Mouse (Mus musculus): ENCODE measurements around the gene Fosb.

The Fosb gene

DNA sequence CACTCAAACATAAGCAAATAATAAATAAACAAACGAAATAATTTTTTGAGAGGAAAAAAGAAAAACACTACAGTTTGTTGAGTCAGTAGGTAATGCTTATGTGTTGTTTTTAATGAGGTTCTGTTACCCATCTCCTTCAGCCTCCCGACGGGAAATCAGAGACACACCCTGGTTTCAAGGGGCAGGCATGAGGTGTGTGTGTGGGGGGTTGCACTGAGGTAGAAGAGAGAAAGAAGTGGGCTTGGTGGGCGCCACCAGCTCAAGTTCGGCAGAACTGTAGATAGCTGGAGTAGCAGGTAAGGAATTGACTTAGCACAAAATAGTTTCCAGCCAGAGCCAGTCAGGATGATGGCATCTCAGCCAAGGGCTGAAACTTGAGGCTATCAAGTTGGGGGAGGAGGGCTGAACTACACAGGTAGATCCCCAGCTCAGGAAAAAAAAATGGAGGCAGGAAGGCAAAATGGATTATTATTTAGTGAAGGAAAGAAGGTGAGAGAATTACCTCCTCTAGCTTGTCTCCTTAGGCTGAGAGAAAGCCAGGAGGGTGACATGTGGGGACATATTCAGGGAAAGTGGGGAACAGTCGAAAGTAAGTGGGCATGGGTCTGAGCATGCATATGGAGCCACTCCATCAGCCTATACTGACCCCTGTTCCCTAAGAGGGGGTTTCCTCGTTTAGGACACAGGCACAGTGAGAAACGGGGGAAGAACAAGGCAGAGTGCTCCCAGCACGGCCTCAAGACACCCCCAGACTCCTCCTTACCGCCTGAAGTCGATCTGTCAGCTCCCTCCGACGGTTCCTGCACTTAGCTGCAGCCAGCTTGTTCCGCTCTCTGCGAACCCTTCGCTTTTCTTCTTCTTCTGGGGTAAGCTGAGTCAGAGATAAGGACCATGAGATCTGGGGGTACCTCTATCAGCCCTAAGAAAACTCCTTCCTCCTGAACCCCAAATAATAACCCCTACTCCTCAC, 3.8 kb downstream of the Fosb start:
- DNase-seq: no peak

DNA sequence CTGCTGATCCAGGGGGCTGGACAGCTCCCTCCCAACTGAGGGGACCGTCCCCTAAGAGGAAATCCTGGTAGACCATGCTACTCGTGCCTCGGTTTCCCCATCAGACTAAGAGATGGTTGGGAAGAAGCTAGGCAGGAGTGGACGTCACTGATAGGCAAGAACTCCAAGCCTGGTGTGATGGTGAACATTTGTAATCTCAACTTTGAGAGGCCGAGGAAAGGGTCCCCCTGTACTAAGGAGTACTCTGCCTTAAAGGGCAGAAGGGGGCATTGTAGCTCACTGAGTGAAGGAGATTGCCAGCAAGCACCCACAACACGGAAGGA, 4.5 kb downstream of the Fosb start:
- no peak for DNase-seq

DNA sequence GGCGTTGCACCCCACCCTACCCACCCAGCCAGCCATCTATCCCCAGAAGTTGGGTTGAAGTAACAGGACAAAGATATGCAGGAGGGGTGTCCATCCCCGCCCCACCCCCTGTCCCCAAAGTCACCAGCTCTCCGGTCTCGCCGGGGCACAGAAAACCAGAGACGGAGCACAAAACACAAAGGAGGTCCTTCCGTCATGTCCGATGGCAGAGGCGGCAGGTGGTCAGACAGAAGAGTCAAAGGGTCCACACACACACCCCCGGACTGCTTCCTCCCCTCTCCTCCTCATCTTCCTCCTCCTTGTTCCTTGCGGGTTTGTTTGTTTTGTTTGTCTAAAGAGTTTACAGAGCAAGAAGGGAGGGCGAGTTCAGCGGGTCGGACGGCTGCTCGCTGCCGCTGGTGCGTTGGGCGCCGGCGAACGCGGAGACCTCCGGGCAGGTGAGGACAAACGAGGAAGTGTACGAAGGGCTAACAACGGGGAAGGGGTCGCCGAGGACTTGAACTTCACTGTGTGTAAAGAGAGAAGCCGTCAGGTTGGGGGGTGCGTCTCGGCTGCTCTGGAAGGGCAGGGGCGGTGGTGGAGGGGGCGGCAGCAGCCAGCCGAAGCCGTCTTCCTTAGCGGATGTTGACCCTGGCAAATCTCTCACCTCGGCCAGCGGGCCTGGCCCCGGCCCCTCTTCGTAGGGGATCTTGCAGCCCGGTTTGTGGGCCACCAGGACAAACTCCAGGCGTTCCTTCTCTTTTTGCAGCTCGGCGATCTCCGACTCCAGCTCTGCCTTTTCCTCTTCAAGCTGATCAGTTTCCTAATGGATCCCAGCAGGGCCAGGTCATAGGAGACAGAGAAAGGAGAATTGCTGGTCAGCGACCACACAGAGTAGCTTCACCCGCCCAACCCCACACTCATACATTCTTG, 5.1 kb downstream of the Fosb start:
- DNase-seq: no peak

DNA sequence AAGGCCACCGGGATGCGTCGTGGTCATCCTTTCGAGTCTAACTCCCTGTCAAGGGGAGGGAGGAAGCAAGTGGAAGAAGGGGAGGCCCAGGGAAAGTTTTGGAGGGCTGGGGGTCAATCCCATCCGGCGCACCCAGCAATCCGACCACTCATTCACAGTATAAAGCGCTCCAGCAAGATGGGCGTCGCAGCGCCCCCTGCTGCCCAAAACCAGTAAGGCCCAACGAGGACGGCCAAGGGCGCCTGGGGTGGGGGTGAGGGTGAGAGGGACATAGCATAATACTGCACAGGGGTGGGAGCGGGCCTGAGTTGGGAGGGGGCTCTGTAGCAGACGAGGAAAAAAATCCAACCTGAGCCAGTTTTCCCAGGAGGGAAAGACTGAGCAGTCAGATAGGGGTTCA, 6.1 kb downstream of the Fosb start:
- peak; percentile 77 for DNase-seq

DNA sequence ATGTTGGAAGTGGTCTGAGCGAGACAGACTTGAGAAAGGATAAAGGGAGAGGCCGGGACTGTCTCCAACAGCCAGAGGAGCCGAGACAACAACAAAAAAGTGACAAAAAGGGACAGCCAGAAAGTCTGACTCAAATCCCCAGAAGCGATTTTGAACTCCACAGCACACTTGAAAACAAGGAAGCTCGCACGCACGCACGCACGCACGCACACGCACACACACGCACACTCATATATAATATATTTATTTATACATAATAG, 6.9 kb downstream of the Fosb start:
- DNase-seq: no peak

DNA sequence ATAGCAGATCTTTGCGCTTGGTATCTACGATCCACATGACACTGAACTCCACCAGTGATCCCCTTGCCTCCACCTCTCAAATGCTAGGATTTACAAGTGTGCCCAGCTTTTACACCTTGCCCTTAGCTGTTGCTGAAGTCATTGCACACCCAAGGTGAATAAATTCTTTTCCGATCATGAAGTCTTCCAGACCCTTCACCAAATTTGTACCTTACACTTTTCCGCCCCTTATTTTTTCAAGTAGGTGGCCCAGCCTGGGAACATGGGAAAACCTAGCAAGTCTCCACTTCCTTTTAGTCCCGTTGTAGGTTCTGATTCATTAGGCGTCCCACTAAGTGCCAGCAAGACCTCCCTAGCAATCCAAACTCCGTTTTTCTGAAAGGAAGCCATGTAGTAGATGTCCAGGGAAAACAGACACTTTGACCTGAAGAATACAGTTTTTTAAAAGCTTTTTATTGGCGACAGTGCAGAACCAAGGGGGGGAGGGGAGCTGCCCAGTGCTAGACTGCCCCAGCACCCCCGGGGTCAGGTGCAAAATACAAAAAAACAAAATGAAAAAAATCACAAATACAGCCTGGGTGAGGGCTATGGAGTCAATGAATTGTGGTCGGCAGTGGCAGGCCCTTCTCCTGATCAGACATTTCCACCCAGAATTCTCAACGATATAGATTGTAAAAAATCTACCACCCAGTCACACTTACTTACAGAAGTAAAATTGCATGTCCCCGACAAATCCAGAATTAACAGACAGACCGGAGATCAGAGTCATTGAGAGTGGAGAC, 7.4 kb downstream of the Fosb start:
- DNase-seq: no peak

- DNase-seq: no peak
Observed at GRCm38 (mm10) chr7:19301461-19302263, 8.2 kb downstream of the Fosb start.

DNA sequence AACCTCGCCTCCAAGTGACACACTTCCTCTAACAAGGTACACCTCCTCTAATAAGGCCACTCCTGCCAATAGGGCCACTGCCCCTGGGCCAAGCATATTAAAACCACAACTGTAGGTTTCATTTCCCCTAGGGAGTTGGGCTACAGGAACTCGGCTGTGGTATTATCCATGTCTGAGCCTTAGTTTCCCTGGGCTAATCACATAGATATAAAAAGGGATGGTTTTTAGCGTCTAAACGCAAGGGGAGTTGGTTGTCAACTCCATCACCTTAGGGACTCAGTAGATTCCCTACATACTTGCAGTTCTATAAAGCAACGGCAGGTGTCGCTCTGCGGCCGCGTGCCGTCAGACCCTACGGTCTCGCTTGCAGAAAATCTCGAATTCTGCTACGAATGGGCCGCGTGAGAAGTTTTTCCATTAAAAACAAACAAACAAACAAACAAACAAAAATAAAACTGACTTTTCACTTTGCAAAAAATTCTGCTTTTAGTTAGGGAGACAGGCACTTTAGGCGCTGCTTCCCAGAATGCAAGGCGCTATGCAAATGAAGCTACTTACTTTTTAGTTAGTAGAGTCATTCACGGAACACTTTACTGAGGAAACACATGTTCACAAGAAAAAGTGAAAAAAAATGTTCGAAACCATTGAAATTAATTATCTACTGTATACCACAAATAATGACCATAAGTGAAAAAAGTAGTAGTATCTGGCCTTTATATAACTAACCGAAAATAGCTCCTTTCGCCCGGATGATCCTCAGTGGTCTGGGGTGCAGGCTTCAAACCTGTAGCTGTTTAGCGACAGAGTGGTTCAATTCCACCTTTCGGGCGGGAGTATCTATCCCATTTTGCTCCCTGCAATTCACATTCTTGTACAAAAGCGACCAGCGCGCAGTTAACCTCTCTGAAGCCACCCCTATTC, 9.1 kb downstream of the Fosb start:
- DNase-seq: peak; percentile 86

DNA sequence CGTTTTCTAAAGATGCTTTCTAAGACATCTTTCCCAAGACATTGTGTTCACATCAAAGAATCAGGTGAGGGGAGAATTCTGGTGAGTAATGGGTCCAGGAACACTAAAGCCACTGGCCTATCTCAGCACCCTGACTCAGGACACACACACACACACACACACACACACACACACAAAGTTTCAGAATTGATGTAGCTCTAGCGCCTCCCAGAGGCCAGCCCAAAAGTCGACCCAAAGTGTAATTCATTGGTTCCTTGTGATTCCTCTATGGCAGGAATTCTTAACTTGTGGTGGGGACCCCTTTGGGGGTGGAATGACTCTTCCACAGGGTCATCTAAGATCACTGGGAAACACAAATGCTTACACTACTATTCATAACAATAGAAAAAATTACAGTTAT, 10.7 kb downstream of the Fosb start:
- peak; percentile 56 for DNase-seq

DNA sequence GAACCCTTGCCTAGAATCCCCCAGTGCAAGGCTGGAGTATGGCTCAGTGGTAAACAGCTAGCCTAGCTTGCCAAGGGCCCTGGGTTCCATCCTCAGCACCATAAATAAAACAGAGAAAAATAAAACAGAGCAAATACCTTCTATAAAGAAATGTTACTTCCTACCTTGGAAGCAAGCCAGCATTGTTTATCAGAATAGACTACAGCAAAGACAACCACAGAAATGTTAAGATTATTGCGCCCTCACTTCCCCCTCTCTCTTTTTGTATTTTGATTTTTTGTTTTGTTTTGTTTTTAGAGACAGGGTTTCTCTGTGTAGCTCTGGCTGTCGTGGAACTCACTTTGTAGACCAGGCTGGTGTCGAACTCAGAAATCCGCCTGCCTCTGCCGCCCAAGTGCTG, 12.1 kb downstream of the Fosb start:
- no peak for DNase-seq

GRCm38 (mm10) chr7:19297034-19297433, 12.8 kb downstream of the Fosb start:
- no peak for DNase-seq

- DNase-seq: peak; percentile 98
Observed at GRCm38 (mm10) chr7:19295503-19296185, 14.2 kb downstream of the Fosb start.

GRCm38 (mm10) chr7:19290969-19291596, 18.8 kb downstream of the Fosb start:
- no peak for DNase-seq

- peak; percentile 58 for DNase-seq
Observed at GRCm38 (mm10) chr7:19284763-19285162, 25.1 kb downstream of the Fosb start.

- no peak for DNase-seq
Observed at GRCm38 (mm10) chr7:19283406-19283804, 26.4 kb downstream of the Fosb start.

GRCm38 (mm10) chr7:19282791-19283405, 27.0 kb downstream of the Fosb start:
- DNase-seq: peak; percentile 52

GRCm38 (mm10) chr7:19282385-19282784, 27.5 kb downstream of the Fosb start, which contains the start of gene Rtn2:
Gene Rtn2 (plus strand): TSS chr7:19282624.
- DNase-seq: peak; percentile 74

DNA sequence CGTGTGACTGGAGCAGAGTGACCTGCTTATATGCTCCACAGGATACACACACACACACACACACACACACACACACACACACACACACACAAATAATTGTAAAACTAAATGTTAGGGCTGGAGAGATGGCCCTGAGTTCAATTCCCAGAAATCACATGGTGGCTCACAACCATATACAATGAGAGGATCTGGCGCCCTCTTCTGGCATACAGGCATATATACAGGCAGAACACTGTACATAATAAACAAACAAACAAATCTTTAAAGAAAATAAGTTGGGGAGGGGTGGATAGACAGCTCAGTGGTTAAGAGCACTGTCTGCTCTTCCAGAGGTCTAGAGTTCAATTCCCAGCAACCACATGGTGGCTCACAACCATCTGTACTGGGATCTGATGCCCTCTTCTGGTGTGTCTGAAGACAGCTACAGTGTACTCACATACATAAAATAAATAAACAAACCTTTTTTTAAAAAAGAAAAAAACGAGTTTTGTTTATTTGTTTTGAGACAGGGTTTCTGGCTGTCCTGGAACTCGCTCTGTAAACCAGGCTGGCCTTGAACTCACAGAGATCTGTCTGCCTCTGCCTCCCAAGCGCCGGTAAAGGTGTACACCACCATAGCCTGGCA, 28.1 kb downstream of the Fosb start:
- peak; percentile 47 for DNase-seq

- no peak for DNase-seq
Observed at GRCm38 (mm10) chr7:19279581-19280114, 30.2 kb downstream of the Fosb start, which contains the start of gene Ppm1n. Gene Ppm1n (minus strand): TSS chr7:19280064.
